Mouse (Mus musculus) C3H10T1/2 (cell line): ENCODE data around the gene Clec4f. TPM values are rescaled to one million over a fixed set of nuclear protein-coding genes. Genes with fewer than 3 reads are reported as not detected.

Experiments used
- polyA plus RNA-seq, 2 experiments: library from polyadenylated mRNA; unstranded; fragments of >200 nt; fragmentation: generic; extraction: Trizol; gene quantifications; one replicate each; pipeline ENCODE4 v1.2.1; 2012; ENCODE audit warnings: missing spikeins in 2 of 2

Gene Clec4f
- not detected for polyA plus RNA-seq

GRCm38 (mm10) chr6:83656087-83656486, at the start of gene Clec4f:
Clec4f (minus strand) TSS chr6:83656187.

GRCm38 (mm10) chr6:83677757-83678156, 21.8 kb upstream of the Clec4f start, which contains the start of gene Cd207:
Cd207 (minus strand) TSS chr6:83677857.

Other genes starting within 250 kb of the Clec4f start
- gene Tet3, start 197.1 kb downstream of the Clec4f start, polyA plus RNA-seq = 1 to 10 TPM in 1 of 2 experiments, under 1 TPM in 1; 0.26 to 6.6 TPM
- 10 to 100 TPM; 24.8 to 60.6 TPM for gene Dguok, start 149.2 kb downstream of the Clec4f start, polyA plus RNA-seq
- gene Actg2, start 119.9 kb downstream of the Clec4f start, polyA plus RNA-seq = 1 to 10 TPM; 3.3 to 4.5 TPM
- 10 to 100 TPM in 1 of 2 experiments, 1 to 10 TPM in 1; 3.7 to 14.7 TPM for gene Stambp, start 83.5 kb downstream of the Clec4f start, polyA plus RNA-seq
- gene Cd207, start 21.7 kb upstream of the Clec4f start, polyA plus RNA-seq = not detected
- 1 to 10 TPM; 1.2 to 2.6 TPM for gene Vax2, start 55.1 kb upstream of the Clec4f start, polyA plus RNA-seq
- gene Atp6v1b1, start 86.8 kb upstream of the Clec4f start, polyA plus RNA-seq = under 1 TPM; 0.02 to 0.07 TPM
- gene Ankrd53, start 106.5 kb upstream of the Clec4f start, polyA plus RNA-seq = under 1 TPM in 1 of 2 experiments, not detected in 1; 0.04 TPM
- 10 to 100 TPM; 60.6 to 67.3 TPM for gene Tex261, start 119.6 kb upstream of the Clec4f start, polyA plus RNA-seq
- gene Nagk, start 138.8 kb upstream of the Clec4f start, polyA plus RNA-seq = 10 to 100 TPM; 25.5 to 83.1 TPM
- 10 to 100 TPM in 1 of 2 experiments, 1 to 10 TPM in 1; 1.7 to 16.8 TPM for gene Paip2b, start 175.6 kb upstream of the Clec4f start, polyA plus RNA-seq
- gene Zfp638, start 210.9 kb upstream of the Clec4f start, polyA plus RNA-seq = 1 to 10 TPM in 1 of 2 experiments, under 1 TPM in 1; 0.67 to 5.8 TPM